In genomic region chr2:165860447-165860846, GRCm38 (mm10) we compare ENCODE assay signal across 12 mouse cellular contexts. TPM values are rescaled to one million over a fixed set of nuclear protein-coding genes. Genes with fewer than 3 reads are reported as not detected.
DNase-seq lines count a peak whose midpoint lies in the region; ATAC-seq and TF ChIP-seq lines count a peak whose summit lies in the region.
"Had no signal": no experiment of that assay in that cellular context is flagged by ENCODE, and none has a peak within 500 bp of the region (broad histone marks: within the 10 kb centered on the region; RNA-seq: fewer than 3 reads in every experiment).

No protein-coding gene starts in this region.

- no peak for TF ChIP-seq CTCF in CH12.LX (conservative IDR thresholded peaks at IDR 0.05 in 1 of 2, IDR thresholded peaks at IDR 0.05 in 1 of 2; ENCODE audit: low read depth in 2 of 2, low read length in 2 of 2)
- no peak for TF ChIP-seq CTCF in intestine, postnatal 0 days (IDR thresholded peaks at IDR 0.05; ENCODE audit: low read depth)

- 0 out of 2 replicates have a peak overlapping the region, but pooled peaks have one; percentile 4 for H3K27ac ChIP-seq in forebrain, embryonic 13.5 days
- H3K27ac ChIP-seq in forebrain, embryonic 16.5 days (ENCODE audit: low read length) = no peak overlapping the region
- peak overlapping the region; percentile 96; the same call in 1 of the 2 replicates for H3K27ac ChIP-seq in kidney, embryonic 16.5 days (ENCODE audit: low read length)
- H3K27ac ChIP-seq in CH12.LX (ENCODE audit: insufficient read depth, low read depth) = peak overlapping the region; percentile 21; the same call in 1 of the 2 replicates
- peak overlapping the region; percentile 98; the same call in 1 of the 2 replicates for H3K27ac ChIP-seq in intestine, postnatal 0 days (ENCODE audit: low read depth, low read length)

- H3K4me3 ChIP-seq in forebrain, embryonic 13.5 days = no peak overlapping the region
- H3K4me3 ChIP-seq in forebrain, embryonic 16.5 days (replicated peaks; ENCODE audit: low read length) = no peak overlapping the region
- no peak overlapping the region for H3K4me3 ChIP-seq in kidney, embryonic 16.5 days (ENCODE audit: low read length)
- peak overlapping the region in 1 of 3 experiments; percentile 19 for H3K4me3 ChIP-seq in CH12.LX (replicated peaks in 1 of 3; ENCODE audit: low read depth in 2 of 3, low read length in 2 of 3, poor library complexity in 1 of 3)
- H3K4me3 ChIP-seq in intestine, postnatal 0 days (ENCODE audit: low read depth, low read length) = no peak overlapping the region
- H3K4me3 ChIP-seq: midbrain, embryonic 12.5 days had no signal

- no peak overlapping the region for H3K4me2 ChIP-seq in forebrain, embryonic 13.5 days
- no peak overlapping the region for H3K4me2 ChIP-seq in forebrain, embryonic 16.5 days (ENCODE audit: low read length)
- H3K4me2 ChIP-seq in kidney, embryonic 16.5 days (replicated peaks; ENCODE audit: low read depth, low read length) = no peak overlapping the region
- H3K4me2 ChIP-seq in CH12.LX (ENCODE audit: insufficient read depth, low read depth, poor library complexity, severe bottlenecking) = no peak overlapping the region
- H3K4me2 ChIP-seq in intestine, postnatal 0 days (replicated peaks; ENCODE audit: low read depth) = no peak overlapping the region
- H3K4me2 ChIP-seq: midbrain, embryonic 12.5 days had no signal

- no peak for ATAC-seq in forebrain, embryonic 13.5 days
- no peak for ATAC-seq in forebrain, embryonic 16.5 days
- ATAC-seq in kidney, embryonic 16.5 days (ENCODE audit: low FRiP score, low TSS enrichment) = no peak
- no peak for ATAC-seq in intestine, postnatal 0 days

- no peak overlapping the region for H3K9ac ChIP-seq in forebrain, embryonic 13.5 days
- no peak overlapping the region for H3K9ac ChIP-seq in forebrain, embryonic 16.5 days (replicated peaks; ENCODE audit: low read depth, low read length)
- H3K9ac ChIP-seq in kidney, embryonic 16.5 days (replicated peaks; ENCODE audit: low read length) = no peak overlapping the region
- no peak overlapping the region for H3K9ac ChIP-seq in CH12.LX (ENCODE audit: insufficient read depth, low read depth)
- no peak overlapping the region for H3K9ac ChIP-seq in intestine, postnatal 0 days (ENCODE audit: low read depth, low read length)

- H3K9me3 ChIP-seq in forebrain, embryonic 13.5 days (replicated peaks) = no peaks in the 10 kb centered on the region
- no peaks in the 10 kb centered on the region for H3K9me3 ChIP-seq in forebrain, embryonic 16.5 days (ENCODE audit: control insufficient read depth, low read length)
- H3K9me3 ChIP-seq in kidney, embryonic 16.5 days (ENCODE audit: low read length) = no peaks in the 10 kb centered on the region
- no peaks in the 10 kb centered on the region for H3K9me3 ChIP-seq in CH12.LX (replicated peaks; ENCODE audit: low read length)
- no peaks in the 10 kb centered on the region for H3K9me3 ChIP-seq in intestine, postnatal 0 days (ENCODE audit: control insufficient read depth)
- H3K9me3 ChIP-seq: midbrain, embryonic 12.5 days had no signal

- no peak for TF ChIP-seq EP300 in CH12.LX (IDR thresholded peaks at IDR 0.05; ENCODE audit: low read length)

- no peak for TF ChIP-seq RAD21 in CH12.LX (IDR thresholded peaks at IDR 0.05; ENCODE audit: low read depth, low read length)

- H3K36me3 ChIP-seq in forebrain, embryonic 13.5 days (ENCODE audit: poor library complexity, severe bottlenecking) = peaks cover 13% of the 10 kb centered on the region; the same call in 1 of the 2 replicates
- no peaks in the 10 kb centered on the region for H3K36me3 ChIP-seq in forebrain, embryonic 16.5 days (ENCODE audit: control insufficient read depth, insufficient read depth)
- peaks cover 5% of the 10 kb centered on the region; the same call in 1 of the 2 replicates for H3K36me3 ChIP-seq in kidney, embryonic 16.5 days (ENCODE audit: insufficient read depth, low read length)
- peaks cover 34 to 80% of the 10 kb centered on the region in 2 experiments for H3K36me3 ChIP-seq in CH12.LX (replicated peaks in 1 of 2; ENCODE audit: control insufficient read depth in 1 of 2, insufficient read depth in 1 of 2, low read length in 1 of 2)
- H3K36me3 ChIP-seq in intestine, postnatal 0 days (ENCODE audit: control insufficient read depth, insufficient read depth) = peaks cover 27% of the 10 kb centered on the region; the same call in 1 of the 2 replicates

- WGBS in forebrain, embryonic 13.5 days = 95% methylated on average over 6 of the region's 6 CpGs
- WGBS in forebrain, embryonic 16.5 days = 98% methylated on average over 6 of the region's 6 CpGs
- WGBS in kidney, embryonic 16.5 days = 93% methylated on average over 6 of the region's 6 CpGs
- 98% methylated on average over 6 of the region's 6 CpGs for WGBS in intestine, postnatal 0 days

- dilution Hi-C loops in CH12.LX (cut with MboI; ENCODE audit: extremely low pct_ligation_motif_present, extremely low pct_unique_long_range_greater_than_20kb, low sequenced_read_pairs) = no loop called here

- peaks cover 99% of the 10 kb centered on the region for H3K79me2 ChIP-seq in CH12.LX (replicated peaks; ENCODE audit: control insufficient read depth, extremely low read depth, insufficient read depth, poor library complexity, severe bottlenecking)

- in situ Hi-C loops in CH12.LX (cut with MboI; ENCODE audit: low pct_ligation_motif_present, low pct_unique_long_range_greater_than_20kb, low sequenced_read_pairs) = no loop called here

- no peak for TF ChIP-seq POLR2A in CH12.LX (IDR thresholded peaks at IDR 0.05; ENCODE audit: low read depth, low read length)

- DNase-seq in kidney, adult 9 months = no peak
- DNase-seq in CH12.LX (ENCODE audit: extremely low read depth) = no peak
- no peak for DNase-seq in spleen, postnatal 36 days (ENCODE audit: low spot score in 2 of 2)
- DNase-seq in right cerebral cortex, postnatal 10 days (ENCODE audit: low spot score in 2 of 2) = no peak
- DNase-seq: B cell, adult 2 months; kidney, postnatal 4 days; left cerebral cortex, postnatal 4 days had no signal

- H3K27me3 ChIP-seq in forebrain, embryonic 13.5 days = no peaks in the 10 kb centered on the region
- no peaks in the 10 kb centered on the region for H3K27me3 ChIP-seq in forebrain, embryonic 16.5 days (replicated peaks; ENCODE audit: control insufficient read depth, insufficient read depth, low read length)
- H3K27me3 ChIP-seq in kidney, embryonic 16.5 days (ENCODE audit: insufficient read depth, low read length) = no peaks in the 10 kb centered on the region
- no peaks in the 10 kb centered on the region for H3K27me3 ChIP-seq in CH12.LX (replicated peaks)
- H3K27me3 ChIP-seq in intestine, postnatal 0 days (replicated peaks; ENCODE audit: control insufficient read depth, insufficient read depth, low read length) = no peaks in the 10 kb centered on the region
- H3K27me3 ChIP-seq: midbrain, embryonic 12.5 days had no signal

- peaks cover 70% of the 10 kb centered on the region for H3K4me1 ChIP-seq in forebrain, embryonic 13.5 days
- peaks cover 45% of the 10 kb centered on the region for H3K4me1 ChIP-seq in forebrain, embryonic 16.5 days (replicated peaks; ENCODE audit: control insufficient read depth, insufficient read depth, low read length)
- peaks cover 72% of the 10 kb centered on the region for H3K4me1 ChIP-seq in kidney, embryonic 16.5 days (ENCODE audit: insufficient read depth, low read length)
- H3K4me1 ChIP-seq in CH12.LX (ENCODE audit: control insufficient read depth in 1 of 2, insufficient read depth in 2 of 2) = peaks cover 32 to 76% of the 10 kb centered on the region in 2 experiments
- H3K4me1 ChIP-seq in intestine, postnatal 0 days (replicated peaks; ENCODE audit: control insufficient read depth, insufficient read depth, low read length) = peaks cover 23% of the 10 kb centered on the region

TF ChIP-seq in CH12.LX, 34 proteins besides CTCF, POLR2A, EP300 and RAD21:
- TF ChIP-seq MYC (IDR thresholded peaks at IDR 0.05; ENCODE audit: low read depth, low read length) = no peak
- no peak for TF ChIP-seq ZMIZ1 (IDR thresholded peaks at IDR 0.05; ENCODE audit: low read depth, low read length)

RNA-seq across cellular contexts. Expression of gene Zmynd8, which starts 38.4 kb away (rescaled TPM):
- polyA plus RNA-seq in forebrain, embryonic 13.5 days (2015; fragmentation: Nextera tagmentation; extraction: Ambion mirVana) = 73.3 and 85.4 TPM in 2 replicates
- polyA plus RNA-seq in forebrain, embryonic 16.5 days (2015; fragmentation: Nextera tagmentation; extraction: Ambion mirVana) = 69.8 and 81.5 TPM in 2 replicates
- 58.2 and 69.4 TPM in 2 replicates for polyA plus RNA-seq in kidney, embryonic 16.5 days (2015; fragmentation: Nextera tagmentation; extraction: Ambion mirVana)
- 34.0 and 35.1 TPM in 2 replicates for total RNA-seq in CH12.LX (2012; rRNA removed)
- total RNA-seq in CH12.LX (2014; rRNA removed) = 29.5 and 33.6 TPM in 2 replicates
- polyA plus RNA-seq in CH12.LX (2012; ENCODE audit: insufficient read length, low read depth) = 76.1 and 84.5 TPM in 2 replicates
- 43.5 and 57.7 TPM in 2 replicates for polyA plus RNA-seq in intestine, postnatal 0 days (2015; fragmentation: Nextera tagmentation; extraction: Ambion mirVana)
